Mouse (Mus musculus): ENCODE data around the gene Serpinb9g. TPM values are rescaled to one million over a fixed set of nuclear protein-coding genes. Genes with fewer than 3 reads are reported as not detected.
"Not testable (repeated sequence)": the region's sequence is repeated elsewhere in the genome, so short reads cannot be mapped to it uniquely, and the experiment has no call there.

The Serpinb9g gene
- not detected in 2 replicates for polyA plus RNA-seq (2015; fragmentation: Nextera tagmentation; extraction: Ambion mirVana)

DNA sequence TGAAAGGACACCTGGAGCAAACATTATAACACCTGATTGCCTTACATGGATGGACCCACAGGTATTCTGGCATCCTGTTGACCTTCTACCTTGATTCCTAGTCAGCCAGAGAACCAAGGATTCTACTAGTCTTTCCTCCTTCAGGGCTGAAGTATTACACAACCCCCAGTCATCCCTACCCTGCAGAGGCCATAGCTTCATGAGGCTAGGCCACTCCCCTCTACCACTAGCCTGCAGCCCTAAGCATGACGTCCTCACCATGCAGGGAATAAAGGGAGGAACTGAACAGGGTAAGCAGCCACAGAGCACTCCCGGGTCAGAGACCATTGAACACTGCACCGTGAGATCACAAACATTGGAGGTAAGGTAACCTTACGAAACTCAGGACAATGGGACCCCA is at the start of gene Serpinb9g:
Gene Serpinb9g (plus strand): TSS at position 301 of the 400 bp plus-strand sequence.
- not testable (repeated sequence) for H3K9ac ChIP-seq; H3K4me3 ChIP-seq (replicated peaks); H3K27ac ChIP-seq (replicated peaks); H3K9me3 ChIP-seq (replicated peaks); H3K4me2 ChIP-seq (replicated peaks); H3K27me3 ChIP-seq; H3K4me1 ChIP-seq; H3K36me3 ChIP-seq; ATAC-seq (ENCODE audit: insufficient number of reproducible peaks, low FRiP score, low TSS enrichment, low read depth)
- WGBS = 75% methylated on average over 4 of the region's 4 CpGs

DNA sequence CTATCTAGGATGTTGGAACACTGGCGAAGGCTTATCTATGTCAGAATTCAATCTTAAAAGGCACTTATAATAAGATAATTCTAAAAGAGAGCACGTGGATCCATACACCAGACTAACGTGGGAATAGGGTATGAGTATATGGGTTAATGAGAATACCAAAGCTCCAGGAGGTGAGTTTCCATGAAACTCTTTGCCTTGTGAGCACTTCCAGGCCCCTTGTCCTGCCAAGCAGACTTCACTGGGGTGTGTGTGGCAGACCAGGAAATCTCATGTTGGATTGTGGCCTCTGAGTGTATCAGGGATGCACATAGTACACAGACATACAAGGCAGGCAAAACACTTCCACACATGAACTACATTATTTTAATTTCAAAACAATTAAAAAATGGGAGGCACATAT is 718 bp upstream of the Serpinb9g start:
- not testable (repeated sequence) for H3K4me2 ChIP-seq (replicated peaks); H3K9me3 ChIP-seq (replicated peaks); H3K4me3 ChIP-seq (replicated peaks); H3K27me3 ChIP-seq; ATAC-seq (ENCODE audit: insufficient number of reproducible peaks, low FRiP score, low TSS enrichment, low read depth); H3K27ac ChIP-seq (replicated peaks); H3K9ac ChIP-seq; H3K36me3 ChIP-seq; H3K4me1 ChIP-seq
- 68% methylated on average over 3 of the region's 3 CpGs for WGBS

- no peak overlapping the region for H3K4me2 ChIP-seq (replicated peaks)
- no peaks in the 10 kb centered on the region for H3K27me3 ChIP-seq
- H3K9ac ChIP-seq = no peak overlapping the region
- H3K36me3 ChIP-seq = no peaks in the 10 kb centered on the region
- ATAC-seq (ENCODE audit: insufficient number of reproducible peaks, low FRiP score, low TSS enrichment, low read depth) = no peak
- no peak overlapping the region for H3K4me3 ChIP-seq (replicated peaks)
- no peak overlapping the region for H3K27ac ChIP-seq (replicated peaks)
- H3K9me3 ChIP-seq (replicated peaks) = no peaks in the 10 kb centered on the region
- H3K4me1 ChIP-seq = no peaks in the 10 kb centered on the region
These were observed 40.0 kb downstream of the Serpinb9g start for GRCm38 (mm10) chr13:33524629-33525028.

GRCm38 (mm10) chr13:33532814-33533213 is 48.2 kb downstream of the Serpinb9g start:
- Histone ChIP-seq H3K27me3 (no peaks in the 10 kb centered on the region), H3K27ac (replicated peaks) (no peak overlapping the region), H3K36me3 (no peaks in the 10 kb centered on the region), H3K4me1 (no peaks in the 10 kb centered on the region), H3K9ac (no peak overlapping the region), H3K4me3 (replicated peaks) (no peak overlapping the region), H3K9me3 (replicated peaks) (no peaks in the 10 kb centered on the region), H3K4me2 (replicated peaks) (no peak overlapping the region)
- no peak for ATAC-seq (ENCODE audit: insufficient number of reproducible peaks, low FRiP score, low TSS enrichment, low read depth)

Other genes starting within 250 kb of the Serpinb9g start
- not detected in 2 replicates for gene Serpinb9e, start 235.2 kb upstream of the Serpinb9g start, polyA plus RNA-seq (2015; fragmentation: Nextera tagmentation; extraction: Ambion mirVana)
- gene Serpinb9f, start 160.7 kb upstream of the Serpinb9g start, polyA plus RNA-seq (2015; fragmentation: Nextera tagmentation; extraction: Ambion mirVana) = not detected in 2 replicates
- gene Gm11397, start 89.0 kb upstream of the Serpinb9g start, polyA plus RNA-seq (2015; fragmentation: Nextera tagmentation; extraction: Ambion mirVana) = not detected in 2 replicates
- gene Serpinb6d, start 176.6 kb downstream of the Serpinb9g start, polyA plus RNA-seq (2015; fragmentation: Nextera tagmentation; extraction: Ambion mirVana) = not detected in 2 replicates

Data from embryonic facial prominence, embryonic 15.5 days (tissue).